Mouse (Mus musculus): ENCODE results near the gene Eif4e.

GRCm38 (mm10) chr3:138587137-138587536 is 61.2 kb downstream of the Eif4e start:
- no peak for TF ChIP-seq POLR2A (IDR thresholded peaks at IDR 0.05; ENCODE audit: insufficient read depth, low read depth, low read length)
- no peak for TF ChIP-seq CTCF (IDR thresholded peaks at IDR 0.05; ENCODE audit: insufficient read depth, low read depth, low read length)

Data from olfactory bulb, adult 2 months (tissue).